Mouse (Mus musculus): ENCODE data around the gene 4833439L19Rik. TPM values are rescaled to one million over a fixed set of nuclear protein-coding genes. Genes with fewer than 3 reads are reported as not detected.

The 4833439L19Rik gene
- total RNA-seq, 2 experiments from 2014 or later = 83.7 to 87.2 TPM

- no peak for DNase-seq
These were observed 59.3 kb downstream of the 4833439L19Rik start for GRCm38 (mm10) chr13:54505920-54506319.

GRCm38 (mm10) chr13:54504611-54505260, 60.5 kb downstream of the 4833439L19Rik start:
- no peak for DNase-seq

- peak; percentile 73 for DNase-seq
These were observed 61.4 kb downstream of the 4833439L19Rik start, which contains the start of gene Simc1 for GRCm38 (mm10) chr13:54503604-54504521. Gene Simc1, plus strand, starts transcription at chr13:54503779.

DNA sequence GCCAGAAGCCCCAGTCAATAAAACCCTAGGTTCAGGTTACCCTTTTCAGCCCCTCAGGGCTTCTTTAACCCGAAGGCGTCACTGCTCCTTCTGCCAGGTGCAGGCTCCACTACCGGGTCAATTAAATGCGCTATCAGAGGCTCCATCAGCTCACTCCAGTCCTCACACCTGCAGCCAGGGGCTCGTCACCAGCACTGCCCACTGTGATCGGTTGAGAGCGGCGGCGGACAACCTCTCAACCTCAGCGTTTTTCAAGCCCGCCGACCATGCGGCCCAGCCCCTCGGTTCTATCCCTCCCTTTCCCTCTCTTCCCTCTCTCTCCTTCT, 62.0 kb downstream of the 4833439L19Rik start:
- DNase-seq = no peak

GRCm38 (mm10) chr13:54501957-54502690, 63.1 kb downstream of the 4833439L19Rik start:
- DNase-seq = no peak

DNA sequence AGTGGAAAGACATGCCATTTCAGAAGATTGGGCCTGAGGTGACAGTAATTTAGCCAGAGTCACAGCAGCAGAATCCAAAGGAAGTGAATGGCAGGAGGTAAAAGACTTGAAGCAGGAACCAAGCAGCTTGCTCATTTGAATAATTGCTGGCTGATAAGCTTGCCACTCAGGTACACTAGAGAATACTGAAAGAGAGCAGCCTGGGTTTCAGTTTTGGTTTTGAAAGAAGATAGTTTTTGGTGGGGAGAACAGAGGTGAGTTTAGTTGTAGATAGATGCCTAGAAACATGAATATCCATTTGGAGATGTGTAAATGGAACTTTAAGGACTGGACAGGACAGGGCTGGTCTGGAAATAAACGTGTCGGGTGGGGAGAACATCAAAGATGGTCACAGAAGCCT, 63.9 kb downstream of the 4833439L19Rik start:
- no peak for DNase-seq

Small RNA genes within 50 kb of the gene (microRNA-seq; reads per million reads assigned to microRNA genes)
- 0 reads per million in 2 experiments for gene Gm24195

Other genes starting within 250 kb of the 4833439L19Rik start
- 10 to 100 TPM; 12.6 to 12.7 TPM for gene Cplx2, start 194.1 kb downstream of the 4833439L19Rik start, total RNA-seq (2021)
- gene Thoc3, start 96.6 kb downstream of the 4833439L19Rik start, total RNA-seq (2021) = 10 to 100 TPM; 43.4 to 44.0 TPM
- 1 to 10 TPM; 4.7 to 5.4 TPM for gene Simc1, start 61.7 kb downstream of the 4833439L19Rik start, total RNA-seq (2021)
- gene Arl10, start 9.6 kb upstream of the 4833439L19Rik start, total RNA-seq (2021) = 10 to 100 TPM; 13.3 to 13.7 TPM
- gene Nop16, start 24.7 kb upstream of the 4833439L19Rik start, total RNA-seq (2021) = 10 to 100 TPM; 21.8 to 21.9 TPM
- 100 to 1,000 TPM; 224 to 238 TPM for gene Higd2a, start 24.8 kb upstream of the 4833439L19Rik start, total RNA-seq (2021)
- gene Cltb, start 45.9 kb upstream of the 4833439L19Rik start, total RNA-seq (2021) = 10 to 100 TPM; 90.0 to 96.8 TPM
- gene Faf2, start 56.3 kb upstream of the 4833439L19Rik start, total RNA-seq (2021) = 10 to 100 TPM; 41.7 to 42.8 TPM
- 10 to 100 TPM; 60.7 to 67.0 TPM for gene Rnf44, start 128.5 kb upstream of the 4833439L19Rik start, total RNA-seq (2021)
- not detected for gene Cdhr2, start 136.0 kb upstream of the 4833439L19Rik start, total RNA-seq (2021)
- under 1 TPM; 0.10 to 0.11 TPM for gene Gprin1, start 184.4 kb upstream of the 4833439L19Rik start, total RNA-seq (2021)
- gene Sncb, start 201.2 kb upstream of the 4833439L19Rik start, total RNA-seq (2021) = not detected
- gene Eif4e1b, start 218.6 kb upstream of the 4833439L19Rik start, total RNA-seq (2021) = not detected
- 10 to 100 TPM in 1 of 2 experiments, 1 to 10 TPM in 1; 9.1 to 12.8 TPM for gene Tspan17, start 223.9 kb upstream of the 4833439L19Rik start, total RNA-seq (2021)

All from heart, postnatal 4 days (tissue).